Mouse (Mus musculus): ENCODE measurements around the gene Scfd2. TPM values are rescaled to one million over a fixed set of nuclear protein-coding genes. Genes with fewer than 3 reads are reported as not detected.

Gene Scfd2
- polyA plus RNA-seq, 1 experiment from 2014 or later, result 7.3 TPM

- TF ChIP-seq CTCF (IDR thresholded peaks at IDR 0.05; ENCODE audit: low read depth) (no peak), EP300 (IDR thresholded peaks at IDR 0.05; ENCODE audit: low read depth) (no peak)
- WGBS (ENCODE audit: insufficient replicate concordance), result 50% methylated on average over 7 of the region's 7 CpGs
- Histone ChIP-seq H3K9me3 (ENCODE audit: low read length) (no peaks in the 10 kb centered on the region), H3K4me1 (ENCODE audit: insufficient read depth) (peaks cover 10% of the 10 kb centered on the region; the same call in 1 of the 2 replicates), H3K36me3 (replicated peaks; ENCODE audit: insufficient read depth, low read length) (peaks cover 9% of the 10 kb centered on the region), H3K4me2 (ENCODE audit: low read depth, low read length) (no peak overlapping the region), H3K27me3 (ENCODE audit: insufficient read depth, low read length) (0 out of 2 replicates have a peak, but pooled peaks cover 8% of the 10 kb centered on the region), H3K4me3 (ENCODE audit: low read depth, low read length) (no peak overlapping the region), H3K27ac (ENCODE audit: low read depth) (no peak overlapping the region), H3K9ac (replicated peaks) (no peak overlapping the region)
- ATAC-seq, result no peak
- no peak for DNase-seq
These were observed 337.9 kb downstream of the Scfd2 start for GRCm38 (mm10) chr5:74193626-74194025.

DNA sequence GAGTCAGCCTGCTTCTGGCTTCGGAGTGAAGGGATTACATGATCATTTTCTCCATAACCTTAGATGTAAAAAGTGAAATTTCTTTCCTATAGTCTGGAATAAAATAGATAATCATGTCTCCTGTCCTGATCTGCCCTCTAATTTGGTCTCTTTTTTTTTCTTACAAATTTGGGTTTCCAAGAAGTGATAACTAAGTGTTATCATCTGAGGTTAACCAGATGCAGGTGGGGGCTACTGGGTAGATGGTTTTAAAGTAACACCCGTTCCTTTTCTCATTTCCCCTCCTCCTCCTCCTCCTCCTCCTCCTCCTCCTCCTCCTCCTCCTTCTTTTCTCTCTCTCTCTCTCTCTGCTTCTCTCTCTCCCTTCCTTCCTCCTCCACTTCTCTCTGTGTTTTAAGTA lies 338.6 kb downstream of the Scfd2 start:
- H3K4me2 ChIP-seq (ENCODE audit: low read depth, low read length), result no peak overlapping the region
- TF ChIP-seq EP300 (IDR thresholded peaks at IDR 0.05; ENCODE audit: low read depth), result no peak
- no peak for TF ChIP-seq CTCF (IDR thresholded peaks at IDR 0.05; ENCODE audit: low read depth)
- H3K4me3 ChIP-seq (ENCODE audit: low read depth, low read length), result no peak overlapping the region
- peaks cover 10% of the 10 kb centered on the region; the same call in 1 of the 2 replicates for H3K4me1 ChIP-seq (ENCODE audit: insufficient read depth)
- 0 out of 2 replicates have a peak, but pooled peaks cover 8% of the 10 kb centered on the region for H3K27me3 ChIP-seq (ENCODE audit: insufficient read depth, low read length)
- DNase-seq (no peak), ATAC-seq (no peak)
- peaks cover 3% of the 10 kb centered on the region; the same call in 1 of the 2 replicates for H3K36me3 ChIP-seq (replicated peaks; ENCODE audit: insufficient read depth, low read length)
- H3K27ac ChIP-seq (ENCODE audit: low read depth), result no peak overlapping the region
- 40% methylated on average over 2 of the region's 2 CpGs for WGBS (ENCODE audit: insufficient replicate concordance)
- H3K9ac ChIP-seq (replicated peaks), result no peak overlapping the region
- H3K9me3 ChIP-seq (ENCODE audit: low read length), result no peaks in the 10 kb centered on the region

- Histone ChIP-seq H3K9me3 (ENCODE audit: low read length) (no peaks in the 10 kb centered on the region), H3K27me3 (ENCODE audit: insufficient read depth, low read length) (0 out of 2 replicates have a peak, but pooled peaks cover 8% of the 10 kb centered on the region), H3K27ac (ENCODE audit: low read depth) (no peak overlapping the region), H3K4me1 (ENCODE audit: insufficient read depth) (peaks cover 10% of the 10 kb centered on the region; the same call in 1 of the 2 replicates), H3K4me2 (ENCODE audit: low read depth, low read length) (no peak overlapping the region), H3K36me3 (replicated peaks; ENCODE audit: insufficient read depth, low read length) (no peaks in the 10 kb centered on the region), H3K9ac (replicated peaks) (no peak overlapping the region), H3K4me3 (ENCODE audit: low read depth, low read length) (no peak overlapping the region)
- no peak for TF ChIP-seq EP300 (IDR thresholded peaks at IDR 0.05; ENCODE audit: low read depth)
- no peak for TF ChIP-seq CTCF (IDR thresholded peaks at IDR 0.05; ENCODE audit: low read depth)
- 83% methylated on average over 5 of the region's 5 CpGs for WGBS (ENCODE audit: insufficient replicate concordance)
- DNase-seq (no peak), ATAC-seq (no peak)
These were observed 340.6 kb downstream of the Scfd2 start for GRCm38 (mm10) chr5:74190911-74191310.

DNA sequence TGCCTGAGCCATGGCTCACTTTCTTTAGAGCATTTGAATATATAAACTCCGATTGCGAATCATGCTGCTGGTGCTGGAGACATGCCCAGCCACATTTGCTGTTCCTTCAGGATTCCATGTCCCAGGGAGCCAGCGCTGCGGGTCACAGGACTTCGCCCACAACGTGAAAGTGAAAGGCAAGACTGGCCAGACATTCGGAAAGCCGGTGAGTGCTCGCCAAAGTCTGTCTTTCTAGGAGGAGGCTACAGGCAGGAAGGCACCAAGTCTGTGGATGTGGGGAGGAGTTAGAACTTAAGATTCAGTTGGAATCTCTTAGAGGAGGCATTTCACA lies 341.4 kb downstream of the Scfd2 start:
- ATAC-seq (no peak), DNase-seq (no peak)
- Histone ChIP-seq H3K27me3 (ENCODE audit: insufficient read depth, low read length) (0 out of 2 replicates have a peak, but pooled peaks cover 8% of the 10 kb centered on the region), H3K4me1 (ENCODE audit: insufficient read depth) (peaks cover 10% of the 10 kb centered on the region; the same call in 1 of the 2 replicates), H3K36me3 (replicated peaks; ENCODE audit: insufficient read depth, low read length) (no peaks in the 10 kb centered on the region), H3K9ac (replicated peaks) (no peak overlapping the region), H3K9me3 (ENCODE audit: low read length) (no peaks in the 10 kb centered on the region), H3K4me2 (ENCODE audit: low read depth, low read length) (no peak overlapping the region), H3K27ac (ENCODE audit: low read depth) (no peak overlapping the region), H3K4me3 (ENCODE audit: low read depth, low read length) (no peak overlapping the region)
- TF ChIP-seq EP300 (IDR thresholded peaks at IDR 0.05; ENCODE audit: low read depth), result no peak
- no peak for TF ChIP-seq CTCF (IDR thresholded peaks at IDR 0.05; ENCODE audit: low read depth)
- 67% methylated on average over 9 of the region's 9 CpGs for WGBS (ENCODE audit: insufficient replicate concordance)

DNA sequence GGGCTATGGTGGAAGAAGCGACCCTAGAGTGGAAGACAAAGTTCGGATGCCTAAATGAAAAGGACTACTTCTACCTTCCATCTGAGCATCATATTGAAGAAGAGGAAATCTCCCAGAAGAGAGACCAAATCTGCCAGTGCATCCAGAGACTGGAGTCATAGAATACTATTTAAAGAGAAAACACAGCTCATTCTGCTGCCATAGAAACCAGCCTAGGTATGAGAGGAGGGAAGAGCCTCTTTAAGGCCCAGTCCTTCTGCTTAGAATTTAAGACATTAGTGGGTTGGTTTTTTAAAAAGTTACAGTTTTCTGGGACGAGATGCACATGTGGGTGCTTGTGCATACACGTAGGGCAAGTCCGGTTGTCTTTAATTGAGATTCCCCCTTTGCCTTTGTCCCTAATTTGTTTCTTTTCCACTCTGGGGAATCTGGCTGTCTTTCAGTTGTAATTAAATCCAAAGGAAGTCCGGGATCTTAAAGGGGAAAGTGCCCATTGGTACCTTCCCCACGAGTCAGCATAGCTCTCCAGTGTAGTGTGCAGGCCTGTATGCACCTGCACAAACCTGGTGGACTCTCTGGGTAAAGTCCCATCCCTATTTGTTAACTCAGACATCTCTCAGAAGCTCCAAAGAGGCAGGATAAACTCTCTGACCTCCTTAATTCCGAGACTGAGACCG lies 341.9 kb downstream of the Scfd2 start:
- H3K27me3 ChIP-seq (ENCODE audit: insufficient read depth, low read length), result 0 out of 2 replicates have a peak, but pooled peaks cover 8% of the 10 kb centered on the region
- no peaks in the 10 kb centered on the region for H3K9me3 ChIP-seq (ENCODE audit: low read length)
- ATAC-seq, result no peak
- no peak for DNase-seq
- no peak overlapping the region for H3K9ac ChIP-seq (replicated peaks)
- H3K4me2 ChIP-seq (ENCODE audit: low read depth, low read length), result no peak overlapping the region
- WGBS (ENCODE audit: insufficient replicate concordance), result 63% methylated on average over 9 of the region's 9 CpGs
- H3K36me3 ChIP-seq (replicated peaks; ENCODE audit: insufficient read depth, low read length), result no peaks in the 10 kb centered on the region
- no peak overlapping the region for H3K27ac ChIP-seq (ENCODE audit: low read depth)
- peaks cover 8% of the 10 kb centered on the region; the same call in 1 of the 2 replicates for H3K4me1 ChIP-seq (ENCODE audit: insufficient read depth)
- TF ChIP-seq EP300 (IDR thresholded peaks at IDR 0.05; ENCODE audit: low read depth), result no peak
- no peak for TF ChIP-seq CTCF (IDR thresholded peaks at IDR 0.05; ENCODE audit: low read depth)
- H3K4me3 ChIP-seq (ENCODE audit: low read depth, low read length), result no peak overlapping the region

- H3K36me3 ChIP-seq (replicated peaks; ENCODE audit: insufficient read depth, low read length), result no peaks in the 10 kb centered on the region
- no peak for DNase-seq
- 0 out of 2 replicates have a peak, but pooled peaks cover 2% of the 10 kb centered on the region for H3K27me3 ChIP-seq (ENCODE audit: insufficient read depth, low read length)
- no peak overlapping the region for H3K27ac ChIP-seq (ENCODE audit: low read depth)
- ATAC-seq, result no peak
- H3K4me3 ChIP-seq (ENCODE audit: low read depth, low read length), result no peak overlapping the region
- H3K4me1 ChIP-seq (ENCODE audit: insufficient read depth), result peaks cover under 1% of the 10 kb centered on the region; the same call in 1 of the 2 replicates
- no peak for TF ChIP-seq EP300 (IDR thresholded peaks at IDR 0.05; ENCODE audit: low read depth)
- no peak for TF ChIP-seq CTCF (IDR thresholded peaks at IDR 0.05; ENCODE audit: low read depth)
- no peaks in the 10 kb centered on the region for H3K9me3 ChIP-seq (ENCODE audit: low read length)
- H3K9ac ChIP-seq (replicated peaks), result no peak overlapping the region
- WGBS (ENCODE audit: insufficient replicate concordance), result 79% methylated on average over 8 of the region's 8 CpGs
- no peak overlapping the region for H3K4me2 ChIP-seq (ENCODE audit: low read depth, low read length)
These were observed 342.7 kb downstream of the Scfd2 start for GRCm38 (mm10) chr5:74188886-74189285.

Measured in liver, postnatal 0 days (tissue).